7 mouse cellular contexts compared by ENCODE assay signal in the genomic region with DNA sequence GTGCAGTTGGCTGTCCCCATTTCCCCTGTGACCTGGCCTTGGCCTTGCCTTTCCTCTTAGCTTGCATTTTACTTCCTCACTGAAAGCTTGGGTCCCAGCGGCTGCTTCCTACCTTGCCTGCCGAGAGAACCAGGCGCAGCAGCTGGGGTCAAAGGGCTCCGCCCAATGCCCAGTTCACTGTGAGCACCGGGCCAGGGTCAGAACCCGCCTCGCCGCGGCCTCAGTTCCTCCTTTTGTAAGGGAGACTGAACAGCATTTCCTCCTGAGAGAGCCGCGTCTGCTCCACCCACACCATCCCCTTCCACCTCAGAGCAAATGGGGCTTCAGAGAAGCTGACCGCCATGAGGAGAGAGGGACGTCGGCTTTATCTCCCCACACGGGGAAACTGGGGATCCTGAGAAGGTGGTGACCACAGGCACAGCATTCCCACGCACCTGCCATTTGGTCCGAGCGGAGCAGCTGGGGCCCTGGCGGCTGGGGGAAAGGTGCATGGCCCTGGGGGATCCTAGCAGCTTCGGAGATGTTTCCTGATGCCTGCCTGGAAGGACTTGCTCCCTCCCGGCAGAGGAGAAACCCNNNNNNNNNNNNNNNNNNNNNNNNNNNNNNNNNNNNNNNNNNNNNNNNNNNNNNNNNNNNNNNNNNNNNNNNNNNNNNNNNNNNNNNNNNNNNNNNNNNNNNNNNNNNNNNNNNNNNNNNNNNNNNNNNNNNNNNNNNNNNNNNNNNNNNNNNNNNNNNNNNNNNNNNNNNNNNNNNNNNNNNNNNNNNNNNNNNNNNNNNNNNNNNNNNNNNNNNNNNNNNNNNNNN. TPM values are rescaled to one million over a fixed set of nuclear protein-coding genes. Genes with fewer than 3 reads are reported as not detected.
DNase-seq lines count a peak whose midpoint lies in the region; ATAC-seq lines count a peak whose summit lies in the region.

No protein-coding gene starts in this region.

- DNase-seq in adrenal gland, postnatal 10 days = peak; percentile 62
- peak; percentile 82 for DNase-seq in heart, adult 8-10 months (ENCODE audit: low spot score)
- peak; percentile 58 for DNase-seq in kidney, adult 18-20 months
- peak; percentile 65 to 71 for DNase-seq in spleen, postnatal 10 days (ENCODE audit: low spot score in 2 of 2)
- DNase-seq in right cerebral cortex, postnatal 10 days (ENCODE audit: low spot score in 2 of 2) = no peak

- H3K9ac ChIP-seq in lung, embryonic 15.5 days = peak overlapping the region; percentile 30

- ATAC-seq in CD4-positive, CD25-positive, alpha-beta regulatory T cell, adult 4 months = peak; percentile 90
- ATAC-seq in lung, embryonic 15.5 days (ENCODE audit: borderline replicate concordance, extremely low read depth, low FRiP score, low TSS enrichment) = no peak

- no peaks in the 10 kb centered on the region for H3K9me3 ChIP-seq in lung, embryonic 15.5 days

- H3K27ac ChIP-seq in lung, embryonic 15.5 days = peak overlapping the region; percentile 74

- WGBS in lung, embryonic 15.5 days = 21% methylated on average over 21 of the region's 21 CpGs

- peaks cover 71% of the 10 kb centered on the region for H3K4me1 ChIP-seq in lung, embryonic 15.5 days

- no peaks in the 10 kb centered on the region for H3K36me3 ChIP-seq in lung, embryonic 15.5 days

- peak overlapping the region; percentile 46 for H3K4me2 ChIP-seq in lung, embryonic 15.5 days

- H3K4me3 ChIP-seq in lung, embryonic 15.5 days = peak overlapping the region; percentile 23

- no peaks in the 10 kb centered on the region for H3K27me3 ChIP-seq in lung, embryonic 15.5 days

RNA-seq across cellular contexts. Expression of gene Ube2v1, which starts 42.9 kb away (rescaled TPM):
- 100 to 1,000 TPM; 373 to 544 TPM for polyA plus RNA-seq in CD4-positive, CD25-positive, alpha-beta regulatory T cell, adult 4 months (2017; shearing (Covaris generic))
- total RNA-seq in adrenal gland, postnatal 10 days (2021) = 100 to 1,000 TPM; 159 to 162 TPM
- total RNA-seq in heart, adult 8-10 months (2022) = 100 to 1,000 TPM; 120 to 152 (median 139) TPM
- polyA plus RNA-seq in lung, embryonic 15.5 days (2015; fragmentation: Nextera tagmentation; extraction: Ambion mirVana) = 280 and 282 TPM in 2 replicates

RNA-seq across cellular contexts. Expression of gene Snai1, which starts 51.0 kb away (rescaled TPM):
- under 1 TPM in 1 of 2 experiments, not detected in 1; 0.27 TPM for polyA plus RNA-seq in CD4-positive, CD25-positive, alpha-beta regulatory T cell, adult 4 months (2017; shearing (Covaris generic))
- total RNA-seq in adrenal gland, postnatal 10 days (2021) = 1 to 10 TPM; 6.2 to 8.5 TPM
- 1 to 10 TPM; 1.2 to 2.2 (median 1.4) TPM for total RNA-seq in heart, adult 8-10 months (2022)
- polyA plus RNA-seq in lung, embryonic 15.5 days (2015; fragmentation: Nextera tagmentation; extraction: Ambion mirVana) = 107 and 109 TPM in 2 replicates

Comparison
In these comparisons a context has a peak if more than half of its experiments do, and no peak if none do; other contexts are left out.
1. DNase-seq: peak in adrenal gland, postnatal 10 days (single experiment), heart, adult 8-10 months (single experiment), kidney, adult 18-20 months (single experiment) and spleen, postnatal 10 days (2 of 2); none in right cerebral cortex, postnatal 10 days (0 of 2).